8 mouse cellular contexts compared by ENCODE assay signal in the genomic region with DNA sequence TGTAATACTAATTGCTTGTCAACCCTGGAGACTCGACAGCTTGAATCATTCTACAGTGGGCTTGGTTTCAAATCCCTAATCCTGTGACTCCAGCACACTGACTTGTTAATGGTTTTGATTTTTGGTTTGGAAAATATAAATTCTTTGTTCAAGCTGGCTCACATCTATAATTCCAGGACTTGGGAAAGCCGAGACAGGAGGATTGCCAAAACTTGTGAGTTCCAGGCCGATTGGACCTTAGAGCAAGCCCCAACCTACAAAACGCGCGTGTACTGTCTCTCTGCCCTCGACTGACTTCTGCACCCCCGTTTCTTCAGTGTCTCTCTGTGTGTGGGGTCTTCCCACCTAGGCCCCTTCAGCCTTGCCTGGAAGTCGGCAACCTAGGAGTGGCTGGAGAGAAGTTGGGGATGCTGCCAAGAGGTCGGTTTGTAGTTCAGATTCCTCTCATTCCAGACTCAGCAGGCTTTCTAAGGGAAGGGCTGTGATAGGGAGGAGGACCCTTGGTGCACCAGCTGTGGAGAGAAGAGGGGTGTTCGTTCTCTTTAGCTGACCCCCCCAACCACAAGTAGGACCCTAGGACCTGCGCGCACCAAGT. TPM values are rescaled to one million over a fixed set of nuclear protein-coding genes. Genes with fewer than 3 reads are reported as not detected.
DNase-seq lines count a peak whose midpoint lies in the region; ATAC-seq and TF ChIP-seq lines count a peak whose summit lies in the region.

No protein-coding gene starts in this region.

- no peaks in the 10 kb centered on the region for H3K27me3 ChIP-seq in E14TG2a.4 (ENCODE audit: insufficient read depth, low read length)
- no peaks in the 10 kb centered on the region for H3K27me3 ChIP-seq in heart, embryonic 15.5 days
- no peaks in the 10 kb centered on the region for H3K27me3 ChIP-seq in limb, embryonic 14.5 days (ENCODE audit: control insufficient read depth, insufficient read depth, low read length)

- H3K4me3 ChIP-seq in E14TG2a.4 (replicated peaks; ENCODE audit: low read length): peak overlapping the region; percentile 69
- no peak overlapping the region for H3K4me3 ChIP-seq in heart, embryonic 15.5 days
- no peak overlapping the region for H3K4me3 ChIP-seq in limb, embryonic 14.5 days (replicated peaks; ENCODE audit: low read length)

- H3K9ac ChIP-seq in heart, embryonic 15.5 days: no peak overlapping the region
- H3K9ac ChIP-seq in limb, embryonic 14.5 days (ENCODE audit: low read depth, low read length, severe bottlenecking): peak overlapping the region; percentile 3; the same call in 1 of the 2 replicates

- no peak for TF ChIP-seq CTCF in E14TG2a.4 (conservative IDR thresholded peaks at IDR 0.05; ENCODE audit: low read length)

- peak overlapping the region; percentile 82 for H3K27ac ChIP-seq in heart, embryonic 15.5 days
- H3K27ac ChIP-seq in limb, embryonic 14.5 days (replicated peaks; ENCODE audit: low read depth, low read length): peak overlapping the region; percentile 78

- no peak for TF ChIP-seq POLR2A in limb, embryonic 14.5 days (IDR thresholded peaks at IDR 0.05; ENCODE audit: borderline replicate concordance, extremely low read depth, insufficient read depth, insufficient read length)

- H3K4me2 ChIP-seq in heart, embryonic 15.5 days: peak overlapping the region; percentile 33
- H3K4me2 ChIP-seq in limb, embryonic 14.5 days (replicated peaks; ENCODE audit: low read depth, low read length, severe bottlenecking): peak overlapping the region; percentile 37

- peak; percentile 59; the same call in 1 of the 2 replicates for ATAC-seq in heart, embryonic 15.5 days (replicated peaks; ENCODE audit: insufficient number of reproducible peaks, insufficient read depth, low FRiP score, low read depth)
- peak; percentile 57 for ATAC-seq in limb, embryonic 14.5 days (ENCODE audit: low FRiP score, low read depth)

- H3K4me1 ChIP-seq in E14TG2a.4 (replicated peaks; ENCODE audit: low read depth, low read length): peaks cover 84% of the 10 kb centered on the region
- H3K4me1 ChIP-seq in heart, embryonic 15.5 days (replicated peaks): peaks cover 46% of the 10 kb centered on the region
- peaks cover 40% of the 10 kb centered on the region for H3K4me1 ChIP-seq in limb, embryonic 14.5 days (ENCODE audit: control insufficient read depth, insufficient read depth, low read length)

- WGBS in heart, embryonic 15.5 days: 18% methylated on average over 13 of the region's 13 CpGs
- 18% methylated on average over 13 of the region's 13 CpGs for WGBS in limb, embryonic 14.5 days

- peaks cover 8% of the 10 kb centered on the region for H3K36me3 ChIP-seq in E14TG2a.4 (ENCODE audit: insufficient read depth, low read length)
- H3K36me3 ChIP-seq in heart, embryonic 15.5 days: no peaks in the 10 kb centered on the region
- no peaks in the 10 kb centered on the region for H3K36me3 ChIP-seq in limb, embryonic 14.5 days (ENCODE audit: control insufficient read depth, insufficient read depth, low read length)

- DNase-seq in ZHBTc4 (ENCODE audit: low read depth, low spot score): peak; percentile 78
- peak; percentile 84 for DNase-seq in limb, embryonic 14.5 days (ENCODE audit: low spot score)
- DNase-seq in thymus, postnatal 4 days: no peak
- DNase-seq in right cerebral cortex, adult 2 months (ENCODE audit: low spot score in 2 of 2): no peak
- no peak for DNase-seq in adrenal gland, postnatal 14 days
- no peak for DNase-seq in layer of hippocampus, adult 9-11 months

- peaks cover 5% of the 10 kb centered on the region for H3K9me3 ChIP-seq in E14TG2a.4 (ENCODE audit: low read length)
- no peaks in the 10 kb centered on the region for H3K9me3 ChIP-seq in heart, embryonic 15.5 days (replicated peaks)
- H3K9me3 ChIP-seq in limb, embryonic 14.5 days (ENCODE audit: control insufficient read depth, low read length): peaks cover 4% of the 10 kb centered on the region; the same call in 1 of the 2 replicates

RNA-seq across cellular contexts. Expression of a gene that starts 2.9 kb away (rescaled TPM):
- polyA plus RNA-seq in heart, embryonic 15.5 days (2015; fragmentation: Nextera tagmentation; extraction: Ambion mirVana): 9.7 and 13.7 TPM in 2 replicates
- polyA plus RNA-seq in limb, embryonic 14.5 days (2012; rRNA removed): 5.5 and 7.2 TPM in 2 replicates
- polyA plus RNA-seq in limb, embryonic 14.5 days (2014; fragmentation: Nextera tagmentation; extraction: Ambion mirVana): 11.4 and 13.2 TPM in 2 replicates
- total RNA-seq in adrenal gland, postnatal 14 days (2021): 0.44 and 0.60 TPM in 2 replicates

RNA-seq across cellular contexts. Expression of a gene that starts 22.1 kb away (rescaled TPM):
- 15.1 and 20.4 TPM in 2 replicates for polyA plus RNA-seq in heart, embryonic 15.5 days (2015; fragmentation: Nextera tagmentation; extraction: Ambion mirVana)
- 163 and 258 TPM in 2 replicates for polyA plus RNA-seq in limb, embryonic 14.5 days (2012; rRNA removed)
- 65.5 and 70.7 TPM in 2 replicates for polyA plus RNA-seq in limb, embryonic 14.5 days (2014; fragmentation: Nextera tagmentation; extraction: Ambion mirVana)
- total RNA-seq in adrenal gland, postnatal 14 days (2021): 4.0 and 4.4 TPM in 2 replicates

RNA-seq across cellular contexts. Expression of a gene that starts 25.9 kb away (rescaled TPM):
- polyA plus RNA-seq in heart, embryonic 15.5 days (2015; fragmentation: Nextera tagmentation; extraction: Ambion mirVana): 34.4 and 38.4 TPM in 2 replicates
- 38.2 and 41.1 TPM in 2 replicates for polyA plus RNA-seq in limb, embryonic 14.5 days (2012; rRNA removed)
- 43.0 and 54.7 TPM in 2 replicates for polyA plus RNA-seq in limb, embryonic 14.5 days (2014; fragmentation: Nextera tagmentation; extraction: Ambion mirVana)
- total RNA-seq in adrenal gland, postnatal 14 days (2021): 29.7 and 29.9 TPM in 2 replicates

Comparison
In these comparisons a context has a peak if more than half of its experiments do, and no peak if none do; other contexts are left out.
1. DNase-seq: peak in ZHBTc4 (single experiment) and limb, embryonic 14.5 days (single experiment); none in thymus, postnatal 4 days (single experiment), right cerebral cortex, adult 2 months (0 of 2), adrenal gland, postnatal 14 days (single experiment) and layer of hippocampus, adult 9-11 months (single experiment).